Mouse (Mus musculus) splenic B cell, adult 2 months (primary cell): ENCODE measurements around the gene Prss33.

Source experiments
- DNase-seq: peaks from one replicate; pipeline ENCODE4 v3.0.0-alpha.2; 2011; ENCODE audit warnings: low read depth, low spot score
- H3K27me3 ChIP-seq: 2 replicates; pipeline ENCODE4 v1.6.1; 2012; ENCODE audit warnings: mild to moderate bottlenecking, low read length, moderate library complexity, mixed read lengths; ENCODE audit not compliant: control insufficient read depth, poor library complexity, insufficient read depth, severe bottlenecking
- H3K36me3 ChIP-seq: 2 replicates; pipeline ENCODE4 v1.6.1; 2012; ENCODE audit warnings: mild to moderate bottlenecking, low read length, moderate library complexity, mixed read lengths; ENCODE audit not compliant: control insufficient read depth, poor library complexity, insufficient read depth, severe bottlenecking

The Prss33 gene

DNA sequence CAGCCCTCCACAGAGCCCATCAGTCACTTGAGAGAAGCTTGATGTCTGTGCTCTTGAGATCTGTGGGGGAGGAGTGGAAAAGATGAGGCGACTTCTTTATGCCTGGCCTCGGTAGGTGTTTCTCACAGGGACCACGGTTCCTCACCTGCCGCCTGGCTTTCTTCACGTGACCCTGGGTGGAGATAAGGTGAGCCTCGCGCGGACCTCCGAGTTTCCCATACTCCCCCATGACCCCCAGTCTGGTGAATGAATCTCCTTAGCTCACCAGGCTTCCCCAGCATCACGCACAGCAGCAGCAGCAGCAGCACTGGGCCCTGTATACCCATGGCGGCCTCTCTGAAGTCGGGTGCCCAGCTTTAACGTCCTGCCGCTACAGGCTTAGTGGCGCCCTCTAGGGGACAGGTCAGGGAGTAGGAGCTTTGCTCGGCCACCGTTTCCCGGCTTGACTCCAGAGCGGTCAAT, 8.0 kb upstream of the Prss33 start, which contains the start of the genes Prss32 and Prss41:
TSS of gene Prss32 (plus strand) at position 44 of the 462 bp plus-strand sequence.
TSS of gene Prss41 (minus strand) at position 361 of the 462 bp plus-strand sequence.
- Histone ChIP-seq H3K36me3 (no peaks in the 10 kb centered on the region), H3K27me3 (no peaks in the 10 kb centered on the region; the same call in 1 of the 2 replicates)
- DNase-seq = peak; percentile 74

DNA sequence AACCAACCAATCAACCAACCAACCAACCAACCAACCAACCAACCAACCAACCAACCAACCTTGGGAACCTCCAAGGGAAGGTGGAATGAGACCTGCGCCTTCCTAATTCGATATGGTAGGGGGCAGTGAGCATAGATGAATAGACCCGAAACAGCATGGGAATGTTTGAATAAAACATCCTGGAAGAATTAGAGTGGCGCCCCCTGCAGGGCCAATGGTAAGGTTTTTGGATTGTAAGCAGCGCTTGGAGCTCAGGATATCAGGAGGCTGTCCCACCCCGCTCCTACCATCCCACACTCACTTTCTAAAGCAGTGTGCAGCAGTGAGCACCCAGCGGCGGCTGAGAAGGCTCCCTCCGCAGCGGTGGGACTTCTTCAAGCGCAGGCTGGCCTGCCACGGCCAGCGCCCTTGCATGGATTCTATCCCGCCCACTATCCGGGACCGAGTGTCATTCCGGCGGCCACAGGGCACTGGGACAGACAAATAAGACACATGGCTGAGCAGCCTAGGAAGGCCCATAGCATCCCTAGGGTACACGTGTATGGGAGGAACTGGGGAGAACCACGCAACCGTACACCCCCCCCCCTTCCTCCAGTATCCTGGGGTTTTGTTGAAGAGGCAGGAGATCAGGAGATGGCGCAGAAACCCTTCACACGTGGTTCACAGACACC, 7.4 kb upstream of the Prss33 start:
- peak; percentile 22 for DNase-seq

DNA sequence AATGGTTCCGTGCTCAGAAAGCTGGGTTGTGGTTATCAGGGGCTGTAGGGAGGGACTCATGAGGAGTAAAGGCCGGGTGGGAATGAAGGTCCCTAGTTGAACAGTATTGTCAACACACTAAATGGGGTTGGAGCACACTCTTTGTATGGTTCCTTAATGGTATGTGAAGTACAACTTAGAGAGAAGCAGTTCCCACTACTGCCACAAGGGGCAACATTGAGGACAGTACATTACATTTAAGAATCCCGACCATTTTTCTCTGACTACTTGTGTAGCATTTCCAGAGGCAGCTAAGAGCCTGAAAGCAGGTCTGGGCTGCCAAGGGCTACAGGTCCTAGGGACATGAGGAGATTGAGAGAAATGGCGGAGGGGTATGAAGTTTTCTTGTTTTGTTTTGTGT, 5.3 kb upstream of the Prss33 start:
- no peaks in the 10 kb centered on the region for H3K36me3 ChIP-seq
- no peaks in the 10 kb centered on the region; the same call in 1 of the 2 replicates for H3K27me3 ChIP-seq
- DNase-seq = peak; percentile 85

More for the DNA sequence above, 7.4 kb upstream of the Prss33 start:
- no peaks in the 10 kb centered on the region for H3K36me3 ChIP-seq
- no peaks in the 10 kb centered on the region; the same call in 1 of the 2 replicates for H3K27me3 ChIP-seq

DNA sequence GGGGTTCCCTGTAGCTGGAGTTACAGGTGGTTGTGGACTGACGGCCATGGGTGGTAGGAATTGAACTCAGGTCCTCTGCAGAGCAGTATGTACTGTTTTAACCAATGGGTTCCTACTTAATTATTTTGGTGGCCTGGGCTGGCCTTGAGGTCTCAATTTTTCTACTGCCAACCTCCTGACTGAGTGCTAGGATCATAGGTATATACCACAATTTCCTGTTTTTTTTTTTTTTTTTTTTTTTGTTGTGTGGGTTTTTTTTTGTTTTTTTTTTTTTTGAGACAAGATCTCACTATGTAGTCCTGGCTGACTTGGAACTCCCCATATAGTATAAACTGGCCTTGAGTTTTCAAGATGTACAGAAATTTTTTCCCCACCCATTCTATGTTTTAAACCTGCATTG, 4.7 kb downstream of the Prss33 start:
- H3K27me3 ChIP-seq = no peaks in the 10 kb centered on the region
- DNase-seq = no peak
- no peaks in the 10 kb centered on the region; the same call in 1 of the 2 replicates for H3K36me3 ChIP-seq

DNA sequence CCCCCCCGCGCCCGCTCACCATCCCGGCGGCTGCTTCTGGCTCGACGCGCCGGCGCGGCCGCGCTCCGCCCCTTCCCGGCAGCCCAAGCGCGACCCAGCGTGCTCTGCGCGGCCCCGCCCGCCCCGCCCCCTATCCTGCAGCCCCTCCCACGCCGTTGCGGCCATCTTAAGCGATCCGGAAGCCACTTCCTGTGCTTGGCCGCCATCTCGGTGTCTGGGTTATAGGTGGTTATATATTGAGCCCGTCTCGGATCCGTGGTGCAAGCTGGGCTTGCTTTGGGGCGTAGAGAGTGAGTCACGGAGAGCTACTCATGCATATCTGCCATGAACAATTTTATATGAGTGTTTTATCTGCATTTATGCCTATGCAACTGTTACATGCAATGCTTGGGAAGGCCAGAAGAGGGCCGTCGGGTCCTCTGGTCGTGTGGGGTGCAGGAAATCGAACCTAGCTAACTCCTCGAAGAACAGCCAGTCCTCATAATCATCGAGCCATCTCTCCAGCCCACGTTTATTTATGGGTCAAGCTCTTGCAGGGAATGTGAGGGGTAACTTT, 6.7 kb downstream of the Prss33 start, which contains the start of gene Elob:
TSS of gene Elob (minus strand) at position 73 of the 556 bp plus-strand sequence.
- Histone ChIP-seq H3K36me3 (peaks cover 6% of the 10 kb centered on the region; the same call in 1 of the 2 replicates), H3K27me3 (no peaks in the 10 kb centered on the region)
- peak; percentile 93 for DNase-seq

DNA sequence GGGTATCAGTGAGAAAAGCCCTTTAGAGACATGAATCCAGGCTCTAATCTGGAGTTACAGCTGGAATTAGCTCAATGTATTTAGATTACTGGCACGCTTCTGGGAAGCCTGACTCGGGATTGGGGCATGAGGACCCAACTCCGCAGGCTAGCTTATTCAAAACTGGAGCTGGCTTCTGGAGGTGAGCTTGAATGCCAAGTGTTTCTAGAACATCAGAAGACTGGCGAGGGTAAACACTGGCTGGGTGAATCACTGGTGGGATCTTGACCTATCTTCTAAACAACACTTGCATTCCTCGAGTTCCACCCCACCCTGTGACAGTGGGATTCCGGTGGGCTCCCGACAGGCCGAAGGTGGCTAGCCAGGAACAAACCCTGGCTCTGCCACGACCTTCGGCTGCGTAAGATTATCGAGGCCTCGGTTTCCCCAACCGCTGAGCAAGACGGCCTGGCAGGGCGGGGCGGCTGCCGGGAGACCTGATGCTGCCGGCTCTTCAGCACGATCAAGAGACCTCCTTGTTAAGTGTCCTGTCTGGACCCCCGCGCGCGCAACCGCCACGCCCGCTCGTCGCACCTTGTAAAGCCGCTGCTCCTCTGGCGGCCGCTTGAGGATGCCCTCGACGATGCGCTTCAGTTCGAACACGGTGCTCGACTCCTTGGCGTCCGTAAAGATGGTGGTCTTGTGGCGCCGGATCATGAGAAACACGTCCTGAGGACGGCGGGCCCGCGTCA, 7.4 kb downstream of the Prss33 start:
- DNase-seq = peak; percentile 68
- Histone ChIP-seq H3K36me3 (peaks cover 9% of the 10 kb centered on the region), H3K27me3 (no peaks in the 10 kb centered on the region)

DNA sequence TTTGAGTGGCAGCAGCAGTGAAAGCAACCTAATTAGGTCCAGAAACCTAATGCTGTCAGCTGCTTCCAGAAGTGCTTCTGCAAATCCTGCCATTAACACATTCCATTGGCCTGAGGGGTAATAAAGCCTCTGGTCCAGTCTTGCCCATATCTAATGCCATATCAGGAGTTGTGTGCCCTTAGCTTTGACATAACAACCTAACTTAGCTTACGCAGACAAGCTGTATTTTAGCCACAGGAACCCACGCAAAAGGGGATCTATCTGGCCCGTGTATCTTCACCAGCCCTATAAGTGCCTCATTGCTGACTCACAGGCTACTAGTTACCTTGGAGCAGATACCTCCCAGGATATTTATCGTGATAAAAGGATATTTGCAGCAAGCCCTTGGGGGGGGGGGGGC, 10.3 kb downstream of the Prss33 start:
- no peaks in the 10 kb centered on the region for H3K27me3 ChIP-seq
- DNase-seq = no peak
- H3K36me3 ChIP-seq = peaks cover 15% of the 10 kb centered on the region

DNA sequence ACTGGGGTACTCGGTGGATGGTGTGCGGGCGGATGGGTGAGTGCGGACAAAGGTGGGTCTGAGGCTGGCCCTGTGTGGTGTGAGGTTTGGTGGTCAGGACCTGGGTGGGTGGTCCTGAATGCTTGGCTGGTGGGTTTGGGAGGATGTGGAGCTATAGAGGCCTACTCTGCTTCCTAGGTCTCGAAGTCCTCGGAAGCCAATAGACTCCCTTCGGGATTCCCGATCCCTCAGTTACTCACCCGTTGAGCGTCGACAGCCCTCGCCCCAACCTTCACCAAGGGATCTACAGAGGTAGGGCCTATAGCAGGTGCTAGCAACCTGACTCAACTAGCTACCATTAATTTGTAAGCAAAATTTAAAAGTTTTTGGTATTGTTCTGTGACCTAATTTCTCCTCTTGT, 12.2 kb downstream of the Prss33 start:
- no peak for DNase-seq
- Histone ChIP-seq H3K27me3 (no peaks in the 10 kb centered on the region), H3K36me3 (peaks cover 19% of the 10 kb centered on the region)

DNA sequence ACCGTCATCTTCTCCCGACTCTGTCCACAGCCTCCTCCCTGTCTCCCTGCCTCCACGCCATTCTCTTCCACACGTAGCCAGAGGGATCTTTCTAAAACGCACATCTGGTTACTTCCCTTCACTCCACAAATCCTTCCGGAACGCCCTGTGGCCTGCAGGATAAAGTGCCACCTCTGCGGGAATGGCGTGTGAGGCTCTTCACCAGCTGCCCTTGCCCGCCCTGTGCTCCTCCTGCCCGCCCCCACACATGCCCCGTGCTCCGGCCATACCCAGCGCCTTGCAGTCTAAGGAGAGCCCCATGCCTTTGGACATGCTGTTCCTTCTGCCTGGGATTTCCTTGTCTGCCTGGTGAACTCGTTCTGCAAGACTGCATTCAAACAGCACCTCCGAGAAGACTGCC, 12.8 kb downstream of the Prss33 start:
- no peak for DNase-seq
- Histone ChIP-seq H3K27me3 (no peaks in the 10 kb centered on the region), H3K36me3 (peaks cover 25% of the 10 kb centered on the region)

DNA sequence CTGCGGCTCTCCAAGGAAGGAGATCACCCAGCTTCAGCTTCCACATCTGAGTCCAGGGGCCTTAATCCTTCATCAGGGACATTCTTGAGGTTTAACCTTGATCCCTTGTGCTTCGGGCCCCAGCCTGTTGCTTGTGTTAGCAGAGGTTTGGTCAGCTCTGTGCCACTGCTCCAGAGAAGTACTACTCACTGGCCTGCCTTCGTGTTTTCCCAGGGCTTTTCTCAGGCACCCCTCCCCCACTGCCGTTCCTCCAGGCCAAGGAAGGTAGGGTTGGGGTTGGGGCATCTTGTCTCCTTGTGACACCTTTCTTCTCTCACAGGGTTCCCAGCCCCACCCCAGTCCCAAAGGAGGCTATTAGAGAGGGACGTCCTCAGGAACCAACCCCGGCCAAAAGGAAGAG, 13.8 kb downstream of the Prss33 start:
- DNase-seq = no peak
- Histone ChIP-seq H3K27me3 (no peaks in the 10 kb centered on the region), H3K36me3 (peaks cover 25% of the 10 kb centered on the region)

DNA sequence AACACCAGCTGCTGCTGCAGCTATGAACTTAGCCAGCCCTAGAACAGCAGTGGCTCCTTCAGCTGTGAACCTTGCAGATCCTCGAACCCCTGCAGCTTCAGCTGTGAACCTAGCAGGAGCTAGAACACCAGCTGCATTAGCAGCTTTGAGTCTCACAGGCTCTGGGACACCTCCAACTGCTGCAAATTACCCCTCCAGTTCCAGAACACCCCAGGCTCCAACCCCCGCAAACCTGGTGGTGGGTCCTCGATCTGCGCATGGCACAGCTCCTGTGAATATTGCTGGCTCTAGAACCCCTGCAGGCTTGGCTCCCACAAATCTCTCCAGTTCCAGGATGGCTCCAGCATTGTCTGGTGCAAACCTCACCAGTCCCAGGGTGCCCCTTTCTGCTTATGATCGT, 15.1 kb downstream of the Prss33 start:
- no peak for DNase-seq
- Histone ChIP-seq H3K27me3 (no peaks in the 10 kb centered on the region), H3K36me3 (peaks cover 25% of the 10 kb centered on the region)

DNA sequence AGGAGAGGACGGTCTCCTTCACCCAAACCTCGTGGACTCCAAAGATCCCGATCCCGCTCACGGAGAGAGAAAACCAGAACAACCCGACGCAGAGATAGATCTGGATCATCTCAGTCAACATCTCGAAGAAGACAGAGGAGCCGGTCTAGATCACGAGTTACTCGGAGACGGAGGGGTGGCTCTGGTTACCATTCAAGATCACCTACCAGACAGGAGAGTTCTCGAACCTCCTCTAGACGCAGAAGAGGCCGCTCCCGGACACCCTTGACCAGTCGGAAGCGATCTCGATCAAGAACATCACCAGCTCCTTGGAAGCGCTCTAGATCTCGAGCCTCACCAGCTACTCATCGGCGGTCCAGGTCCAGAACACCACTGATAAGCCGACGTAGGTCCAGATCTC, 16.6 kb downstream of the Prss33 start:
- no peaks in the 10 kb centered on the region for H3K27me3 ChIP-seq
- DNase-seq = no peak
- peaks cover 26% of the 10 kb centered on the region for H3K36me3 ChIP-seq

DNA sequence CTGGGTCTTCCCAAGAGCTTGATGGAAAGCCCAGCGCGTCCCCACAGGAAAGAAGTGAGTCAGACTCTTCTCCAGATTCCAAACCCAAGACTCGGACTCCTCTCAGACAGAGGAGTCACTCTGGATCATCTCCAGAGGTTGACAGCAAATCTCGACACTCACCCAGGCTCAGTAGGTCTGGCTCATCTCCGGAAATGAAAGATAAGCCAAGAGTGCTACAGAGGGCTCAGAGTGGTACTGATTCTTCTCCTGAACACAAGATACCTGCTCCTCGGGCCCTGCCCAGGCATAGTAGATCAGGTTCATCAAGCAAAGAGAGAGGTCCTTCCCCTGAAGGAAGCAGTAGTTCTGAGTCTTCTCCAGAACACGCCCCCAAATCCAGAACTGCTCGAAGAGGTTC, 17.3 kb downstream of the Prss33 start:
- Histone ChIP-seq H3K36me3 (peaks cover 23% of the 10 kb centered on the region), H3K27me3 (no peaks in the 10 kb centered on the region)
- no peak for DNase-seq

DNA sequence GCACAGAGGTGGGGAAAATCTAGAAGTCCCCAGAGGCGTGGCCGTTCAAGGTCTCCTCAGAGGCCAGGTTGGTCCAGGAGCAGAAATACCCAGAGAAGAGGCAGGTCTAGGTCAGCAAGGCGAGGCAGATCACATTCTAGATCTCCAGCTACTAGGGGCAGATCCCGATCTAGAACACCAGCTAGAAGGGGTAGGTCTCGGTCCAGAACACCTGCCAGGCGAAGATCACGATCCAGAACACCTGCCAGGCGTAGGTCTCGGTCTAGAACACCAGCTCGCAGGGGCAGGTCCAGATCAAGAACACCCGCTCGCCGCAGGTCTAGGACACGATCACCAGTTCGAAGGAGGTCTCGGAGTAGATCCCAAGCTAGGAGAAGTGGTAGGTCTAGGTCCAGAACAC, 20.2 kb downstream of the Prss33 start:
- DNase-seq = no peak

DNA sequence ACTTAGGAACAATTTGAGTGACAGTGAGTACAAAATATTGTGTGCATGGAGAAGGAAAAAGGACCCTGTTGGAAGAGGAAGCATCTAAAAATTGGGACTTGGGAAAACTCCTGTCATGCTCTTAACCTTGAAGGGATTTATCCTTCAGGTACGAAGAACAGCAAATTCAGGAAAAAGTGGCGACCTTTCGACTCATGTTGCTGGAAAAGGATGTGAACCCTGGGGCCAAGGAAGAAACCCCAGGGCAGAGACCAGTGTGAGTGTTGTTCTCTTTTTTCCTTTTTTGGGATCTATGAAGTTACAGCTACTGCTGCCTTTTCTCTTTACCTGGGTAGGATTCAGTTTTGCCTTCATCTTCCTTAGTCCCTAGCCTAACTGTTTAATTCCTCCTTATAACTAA, 27.9 kb downstream of the Prss33 start:
- Histone ChIP-seq H3K27me3 (no peaks in the 10 kb centered on the region), H3K36me3 (peaks cover 30% of the 10 kb centered on the region)
- no peak for DNase-seq

More for the DNA sequence above, 20.2 kb downstream of the Prss33 start:
- no peaks in the 10 kb centered on the region for H3K27me3 ChIP-seq
- peaks cover 31% of the 10 kb centered on the region for H3K36me3 ChIP-seq
